Mouse (Mus musculus): ENCODE measurements around the gene Rwdd4a. TPM values are rescaled to one million over a fixed set of nuclear protein-coding genes. Genes with fewer than 3 reads are reported as not detected.

Rwdd4a gene
- polyA plus RNA-seq, 1 experiment from 2014 or later = 34.0 TPM

DNA sequence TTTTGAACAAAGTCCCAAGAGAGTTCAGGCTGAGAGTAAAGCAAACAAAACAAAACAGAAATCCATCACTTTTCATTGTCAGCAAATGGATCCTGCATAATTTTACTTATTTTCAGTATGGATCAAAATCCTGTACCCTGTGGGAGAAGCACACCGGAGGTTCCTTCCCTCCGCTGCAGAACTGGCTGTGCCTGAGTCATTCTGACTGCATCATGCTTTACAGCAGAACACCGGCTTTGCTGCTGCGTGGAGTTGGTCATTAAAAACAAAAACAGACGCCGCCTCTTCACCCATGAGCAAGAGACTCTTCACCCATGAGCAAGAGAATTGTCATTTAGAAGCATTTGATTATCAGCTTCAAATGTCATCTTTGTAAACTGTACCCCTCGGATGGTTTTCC lies 27.3 kb downstream of the Rwdd4a start:
- WGBS = 89% methylated on average over 7 of the region's 7 CpGs
- Histone ChIP-seq H3K27ac (ENCODE audit: low read length) (no peak overlapping the region), H3K36me3 (ENCODE audit: control insufficient read depth, insufficient read depth) (no peaks in the 10 kb centered on the region), H3K4me2 (ENCODE audit: low read depth, low read length) (no peak overlapping the region), H3K9ac (ENCODE audit: low read length) (no peak overlapping the region), H3K9me3 (replicated peaks; ENCODE audit: control insufficient read depth, low read length) (no peaks in the 10 kb centered on the region), H3K4me1 (ENCODE audit: control insufficient read depth, insufficient read depth, low read length) (no peaks in the 10 kb centered on the region; the same call in 1 of the 2 replicates), H3K27me3 (ENCODE audit: control insufficient read depth, insufficient read depth, low read length) (no peaks in the 10 kb centered on the region), H3K4me3 (ENCODE audit: low read length) (no peak overlapping the region)
- ATAC-seq (replicated peaks; ENCODE audit: extremely low read depth, insufficient read depth, low FRiP score) = no peak

DNA sequence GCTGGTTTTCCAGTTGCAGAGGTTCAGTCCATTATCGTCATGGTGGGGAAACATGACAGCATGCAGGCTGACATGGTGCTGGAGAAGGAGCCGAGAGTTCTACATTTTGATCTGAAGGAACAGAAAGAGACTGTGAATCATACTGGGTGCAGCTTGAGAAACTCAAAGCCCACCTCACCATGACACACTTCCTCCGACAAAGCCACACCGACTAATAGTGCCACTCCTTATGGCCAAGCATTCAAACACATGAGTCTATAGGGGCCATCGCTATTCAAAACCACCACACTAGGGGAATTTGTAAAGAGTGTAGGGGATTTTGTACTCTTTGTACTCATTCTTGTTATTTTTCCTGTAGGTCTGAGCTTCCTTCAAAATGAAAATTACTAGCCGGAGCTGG lies 33.1 kb downstream of the Rwdd4a start:
- Histone ChIP-seq H3K9ac (ENCODE audit: low read length) (no peak overlapping the region), H3K9me3 (replicated peaks; ENCODE audit: control insufficient read depth, low read length) (no peaks in the 10 kb centered on the region), H3K4me2 (ENCODE audit: low read depth, low read length) (no peak overlapping the region), H3K36me3 (ENCODE audit: control insufficient read depth, insufficient read depth) (no peaks in the 10 kb centered on the region), H3K4me3 (ENCODE audit: low read length) (no peak overlapping the region), H3K4me1 (ENCODE audit: control insufficient read depth, insufficient read depth, low read length) (no peaks in the 10 kb centered on the region), H3K27me3 (ENCODE audit: control insufficient read depth, insufficient read depth, low read length) (no peaks in the 10 kb centered on the region), H3K27ac (ENCODE audit: low read length) (no peak overlapping the region)
- no peak for ATAC-seq (replicated peaks; ENCODE audit: extremely low read depth, insufficient read depth, low FRiP score)
- WGBS = 90% methylated on average over 6 of the region's 6 CpGs

DNA sequence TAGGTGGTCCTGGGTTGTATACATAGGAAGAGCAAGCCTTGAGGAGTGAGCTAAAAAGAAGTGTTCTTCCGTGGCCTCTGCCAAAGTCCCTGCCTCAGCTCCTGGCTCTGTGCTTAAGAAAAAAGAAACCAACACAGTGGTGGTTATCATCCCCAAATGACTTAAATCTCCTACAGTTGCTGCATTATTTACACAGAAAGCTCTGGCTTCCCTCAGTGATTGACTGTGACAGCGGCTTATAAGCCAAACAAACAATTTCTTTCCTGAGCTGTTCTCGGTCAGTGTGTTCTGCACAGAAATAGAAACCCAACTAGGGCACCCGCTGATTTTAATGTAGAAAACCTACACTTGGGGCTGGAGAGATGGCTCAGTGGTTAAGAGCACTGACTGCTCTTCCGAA lies 34.6 kb downstream of the Rwdd4a start:
- H3K36me3 ChIP-seq (ENCODE audit: control insufficient read depth, insufficient read depth) = no peaks in the 10 kb centered on the region
- H3K4me3 ChIP-seq (ENCODE audit: low read length) = no peak overlapping the region
- no peak overlapping the region for H3K27ac ChIP-seq (ENCODE audit: low read length)
- ATAC-seq (replicated peaks; ENCODE audit: extremely low read depth, insufficient read depth, low FRiP score) = no peak
- no peak overlapping the region for H3K9ac ChIP-seq (ENCODE audit: low read length)
- H3K4me1 ChIP-seq (ENCODE audit: control insufficient read depth, insufficient read depth, low read length) = no peaks in the 10 kb centered on the region
- no peaks in the 10 kb centered on the region for H3K27me3 ChIP-seq (ENCODE audit: control insufficient read depth, insufficient read depth, low read length)
- 66% methylated on average over 5 of the region's 5 CpGs for WGBS
- no peaks in the 10 kb centered on the region for H3K9me3 ChIP-seq (replicated peaks; ENCODE audit: control insufficient read depth, low read length)
- H3K4me2 ChIP-seq (ENCODE audit: low read depth, low read length) = no peak overlapping the region

DNA sequence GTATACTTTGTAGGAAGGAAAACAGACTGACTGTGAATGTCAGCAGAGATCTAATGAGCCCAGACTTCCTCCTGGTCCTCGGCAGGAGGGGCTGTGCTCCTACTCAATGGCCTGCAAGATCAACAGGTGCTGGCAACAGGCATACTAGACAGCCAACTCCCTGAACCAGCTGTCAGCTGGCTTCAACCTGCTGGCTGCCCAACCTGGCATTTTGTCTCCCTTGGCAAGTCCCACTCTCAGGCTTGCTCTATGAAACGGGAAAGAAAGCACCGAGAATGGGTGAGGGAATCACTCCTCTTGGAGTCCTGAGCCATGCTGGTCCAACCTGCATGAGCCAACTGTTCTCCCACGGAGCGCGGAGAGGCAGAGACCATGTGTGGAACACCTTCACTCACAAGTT lies 36.7 kb downstream of the Rwdd4a start:
- no peak overlapping the region for H3K9ac ChIP-seq (ENCODE audit: low read length)
- H3K36me3 ChIP-seq (ENCODE audit: control insufficient read depth, insufficient read depth) = no peaks in the 10 kb centered on the region
- no peak overlapping the region for H3K4me2 ChIP-seq (ENCODE audit: low read depth, low read length)
- H3K27ac ChIP-seq (ENCODE audit: low read length) = no peak overlapping the region
- ATAC-seq (replicated peaks; ENCODE audit: extremely low read depth, insufficient read depth, low FRiP score) = no peak
- no peaks in the 10 kb centered on the region for H3K27me3 ChIP-seq (ENCODE audit: control insufficient read depth, insufficient read depth, low read length)
- H3K4me1 ChIP-seq (ENCODE audit: control insufficient read depth, insufficient read depth, low read length) = no peaks in the 10 kb centered on the region
- H3K9me3 ChIP-seq (replicated peaks; ENCODE audit: control insufficient read depth, low read length) = no peaks in the 10 kb centered on the region
- 79% methylated on average over 6 of the region's 6 CpGs for WGBS
- no peak overlapping the region for H3K4me3 ChIP-seq (ENCODE audit: low read length)

DNA sequence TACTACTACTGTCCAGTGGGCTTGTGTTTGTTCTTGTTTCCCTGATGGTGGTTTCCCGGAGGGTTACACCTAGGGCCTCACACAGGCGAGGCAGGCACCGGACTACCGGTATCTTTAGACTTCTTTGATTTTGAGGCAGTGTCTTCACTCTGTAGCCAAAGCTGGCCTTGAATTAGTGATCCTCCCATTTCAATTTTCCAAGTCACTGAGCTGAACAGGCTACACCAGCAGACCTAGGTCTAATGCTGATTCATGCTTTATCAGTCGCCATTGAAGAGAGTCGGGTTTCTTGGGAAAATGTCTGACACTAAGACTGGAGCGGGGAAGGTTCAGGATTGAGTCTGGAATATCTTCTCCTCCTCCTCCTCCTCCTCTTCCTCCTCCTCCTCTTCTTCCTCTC lies 40.0 kb downstream of the Rwdd4a start:
- Histone ChIP-seq H3K9me3 (replicated peaks; ENCODE audit: control insufficient read depth, low read length) (peaks cover 6% of the 10 kb centered on the region), H3K9ac (ENCODE audit: low read length) (no peak overlapping the region)

DNA sequence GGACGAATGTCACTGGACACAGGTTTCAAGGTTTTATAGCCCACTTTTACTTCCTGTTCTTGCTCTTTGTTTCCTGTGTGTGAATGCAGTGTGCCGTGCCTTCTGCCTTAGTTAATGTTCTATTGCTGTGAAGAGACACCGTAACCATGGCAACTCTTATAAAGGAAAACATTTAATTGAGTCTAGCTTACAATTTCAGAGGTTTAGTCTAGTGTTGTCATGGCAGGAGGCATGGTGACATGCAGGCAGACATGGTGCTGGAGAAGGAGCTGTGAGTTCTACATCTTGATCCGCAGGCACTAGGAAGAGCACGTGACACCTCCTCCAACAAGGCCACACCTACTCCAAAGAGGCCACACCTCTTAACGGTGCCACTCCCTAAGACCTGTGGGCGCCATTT lies 48.0 kb downstream of the Rwdd4a start:
- Histone ChIP-seq H3K4me3 (ENCODE audit: low read length) (no peak overlapping the region), H3K27me3 (ENCODE audit: control insufficient read depth, insufficient read depth, low read length) (no peaks in the 10 kb centered on the region), H3K27ac (ENCODE audit: low read length) (no peak overlapping the region), H3K36me3 (ENCODE audit: control insufficient read depth, insufficient read depth) (no peaks in the 10 kb centered on the region), H3K9me3 (replicated peaks; ENCODE audit: control insufficient read depth, low read length) (peaks cover 2% of the 10 kb centered on the region), H3K4me1 (ENCODE audit: control insufficient read depth, insufficient read depth, low read length) (no peaks in the 10 kb centered on the region), H3K4me2 (ENCODE audit: low read depth, low read length) (no peak overlapping the region), H3K9ac (ENCODE audit: low read length) (no peak overlapping the region)
- no peak for ATAC-seq (replicated peaks; ENCODE audit: extremely low read depth, insufficient read depth, low FRiP score)
- 80% methylated on average over 7 of the region's 7 CpGs for WGBS

More for the DNA sequence above, 40.0 kb downstream of the Rwdd4a start:
- Histone ChIP-seq H3K36me3 (ENCODE audit: control insufficient read depth, insufficient read depth) (no peaks in the 10 kb centered on the region), H3K27me3 (ENCODE audit: control insufficient read depth, insufficient read depth, low read length) (no peaks in the 10 kb centered on the region), H3K4me1 (ENCODE audit: control insufficient read depth, insufficient read depth, low read length) (no peaks in the 10 kb centered on the region), H3K27ac (ENCODE audit: low read length) (no peak overlapping the region), H3K4me3 (ENCODE audit: low read length) (no peak overlapping the region), H3K4me2 (ENCODE audit: low read depth, low read length) (no peak overlapping the region)
- no peak for ATAC-seq (replicated peaks; ENCODE audit: extremely low read depth, insufficient read depth, low FRiP score)
- WGBS = 85% methylated on average over 7 of the region's 7 CpGs

DNA sequence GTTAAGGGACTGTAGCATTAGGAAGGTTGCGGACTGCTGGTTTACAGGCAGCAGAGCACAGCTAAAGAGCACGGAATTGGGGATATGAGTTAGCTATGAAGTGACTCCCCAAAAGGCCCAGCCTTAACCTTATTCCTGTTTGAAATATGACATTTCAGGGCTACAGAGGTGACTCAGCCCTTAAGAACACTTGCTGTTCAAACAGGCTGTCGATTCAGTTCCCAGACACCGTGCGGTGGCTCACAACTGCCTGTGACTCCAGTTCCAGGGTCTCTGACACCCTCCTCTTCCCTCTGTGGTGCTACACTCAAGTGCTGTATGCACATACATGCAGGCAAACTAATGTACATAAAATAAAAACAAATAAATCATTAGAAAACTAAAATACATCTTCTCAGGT lies 55.2 kb downstream of the Rwdd4a start:
- no peak for ATAC-seq (replicated peaks; ENCODE audit: extremely low read depth, insufficient read depth, low FRiP score)
- Histone ChIP-seq H3K27ac (ENCODE audit: low read length) (no peak overlapping the region), H3K9me3 (replicated peaks; ENCODE audit: control insufficient read depth, low read length) (no peaks in the 10 kb centered on the region), H3K4me3 (ENCODE audit: low read length) (no peak overlapping the region), H3K9ac (ENCODE audit: low read length) (no peak overlapping the region), H3K27me3 (ENCODE audit: control insufficient read depth, insufficient read depth, low read length) (no peaks in the 10 kb centered on the region), H3K4me2 (ENCODE audit: low read depth, low read length) (no peak overlapping the region), H3K36me3 (ENCODE audit: control insufficient read depth, insufficient read depth) (no peaks in the 10 kb centered on the region), H3K4me1 (ENCODE audit: control insufficient read depth, insufficient read depth, low read length) (no peaks in the 10 kb centered on the region)
- 91% methylated on average over 5 of the region's 5 CpGs for WGBS

DNA sequence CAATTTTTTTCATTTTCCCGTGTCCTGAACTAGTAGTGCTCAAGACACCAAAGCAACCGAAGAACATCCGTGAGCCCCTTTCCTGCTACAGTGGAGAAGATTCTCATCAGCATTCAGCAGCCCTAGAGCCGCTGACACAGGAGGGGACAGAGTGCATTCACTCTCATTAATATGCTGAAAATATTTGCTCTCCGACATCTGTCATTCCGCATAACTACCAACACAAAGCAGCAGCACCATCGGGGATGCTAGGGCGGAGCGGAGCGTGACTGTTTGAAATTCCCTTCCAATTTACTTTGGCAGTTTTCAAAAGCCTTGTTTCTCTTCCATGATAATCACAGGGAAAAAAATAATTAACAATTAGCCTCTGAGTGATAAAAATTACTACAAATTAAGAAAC lies 56.9 kb downstream of the Rwdd4a start:
- Histone ChIP-seq H3K27ac (ENCODE audit: low read length) (no peak overlapping the region), H3K4me3 (ENCODE audit: low read length) (no peak overlapping the region), H3K4me2 (ENCODE audit: low read depth, low read length) (no peak overlapping the region), H3K36me3 (ENCODE audit: control insufficient read depth, insufficient read depth) (no peaks in the 10 kb centered on the region), H3K27me3 (ENCODE audit: control insufficient read depth, insufficient read depth, low read length) (no peaks in the 10 kb centered on the region), H3K9me3 (replicated peaks; ENCODE audit: control insufficient read depth, low read length) (no peaks in the 10 kb centered on the region), H3K9ac (ENCODE audit: low read length) (no peak overlapping the region), H3K4me1 (ENCODE audit: control insufficient read depth, insufficient read depth, low read length) (no peaks in the 10 kb centered on the region)
- no peak for ATAC-seq (replicated peaks; ENCODE audit: extremely low read depth, insufficient read depth, low FRiP score)
- 90% methylated on average over 10 of the region's 10 CpGs for WGBS

DNA sequence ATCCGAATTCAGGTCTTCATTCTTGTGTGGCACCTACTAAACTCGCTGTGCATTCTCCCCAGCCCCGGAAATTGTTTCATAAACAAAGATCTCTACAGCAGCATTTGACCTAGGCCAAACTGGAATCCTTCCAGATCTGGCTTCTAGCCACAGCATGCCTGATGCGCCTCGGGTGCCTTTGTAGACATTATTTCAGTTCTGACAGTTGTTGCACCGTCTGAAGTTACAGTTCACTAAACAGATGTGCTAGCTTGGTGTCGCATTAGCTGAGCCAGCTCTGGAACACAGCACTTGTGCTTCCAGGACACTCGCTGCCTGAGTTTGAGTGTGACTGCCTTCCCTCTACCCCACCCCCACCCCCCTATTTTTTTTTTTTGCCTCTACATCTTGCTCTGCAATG lies 67.2 kb downstream of the Rwdd4a start:
- no peaks in the 10 kb centered on the region for H3K27me3 ChIP-seq (ENCODE audit: control insufficient read depth, insufficient read depth, low read length)
- no peak overlapping the region for H3K4me2 ChIP-seq (ENCODE audit: low read depth, low read length)
- H3K9ac ChIP-seq (ENCODE audit: low read length) = no peak overlapping the region
- H3K27ac ChIP-seq (ENCODE audit: low read length) = no peak overlapping the region
- no peak for ATAC-seq (replicated peaks; ENCODE audit: extremely low read depth, insufficient read depth, low FRiP score)
- WGBS = 70% methylated on average over 8 of the region's 8 CpGs
- H3K4me1 ChIP-seq (ENCODE audit: control insufficient read depth, insufficient read depth, low read length) = peaks cover 7% of the 10 kb centered on the region; the same call in 1 of the 2 replicates
- no peaks in the 10 kb centered on the region for H3K36me3 ChIP-seq (ENCODE audit: control insufficient read depth, insufficient read depth)
- H3K4me3 ChIP-seq (ENCODE audit: low read length) = no peak overlapping the region
- H3K9me3 ChIP-seq (replicated peaks; ENCODE audit: control insufficient read depth, low read length) = no peaks in the 10 kb centered on the region

All from heart, embryonic 16.5 days (tissue).